Mouse (Mus musculus): ENCODE measurements around the gene Rtl6.

DNA sequence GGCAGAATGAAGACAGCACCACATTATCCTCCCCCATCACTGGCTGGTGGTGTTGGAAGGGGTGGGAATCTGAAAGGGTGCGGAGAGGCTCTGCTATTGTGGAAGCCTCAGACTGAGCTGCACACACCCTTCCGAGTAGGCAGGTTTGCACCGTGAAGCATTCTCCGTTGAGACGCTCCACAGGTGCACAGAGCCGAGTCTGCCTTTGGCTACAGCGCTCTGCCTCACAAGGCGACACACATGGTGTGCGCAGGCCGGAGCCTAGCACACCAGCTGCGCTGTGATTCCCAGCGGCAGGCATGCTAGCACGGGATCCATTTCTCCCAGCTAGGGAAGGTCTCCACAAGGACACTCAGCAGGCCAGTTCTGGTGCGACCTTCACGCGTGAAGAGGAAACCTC, 47.6 kb downstream of the Rtl6 start:
- TF ChIP-seq CTCF (IDR thresholded peaks at IDR 0.05; ENCODE audit: borderline replicate concordance, extremely low read depth, insufficient read depth, insufficient read length) (no peak), POLR2A (IDR thresholded peaks at IDR 0.05; ENCODE audit: borderline replicate concordance, extremely low read depth, insufficient read depth, insufficient read length, poor library complexity, severe bottlenecking) (no peak)

Data from brain, embryonic 14.5 days (tissue).